Mouse (Mus musculus): Measurements from ENCODE around the gene Asb1.

The Asb1 gene

GRCm38 (mm10) chr1:91540271-91540826 lies at the start of gene Asb1:
TSS of gene Asb1 (plus strand) at chr1:91540544.
- peak; percentile 96 for DNase-seq (ENCODE audit: low read depth, low spot score)

DNA sequence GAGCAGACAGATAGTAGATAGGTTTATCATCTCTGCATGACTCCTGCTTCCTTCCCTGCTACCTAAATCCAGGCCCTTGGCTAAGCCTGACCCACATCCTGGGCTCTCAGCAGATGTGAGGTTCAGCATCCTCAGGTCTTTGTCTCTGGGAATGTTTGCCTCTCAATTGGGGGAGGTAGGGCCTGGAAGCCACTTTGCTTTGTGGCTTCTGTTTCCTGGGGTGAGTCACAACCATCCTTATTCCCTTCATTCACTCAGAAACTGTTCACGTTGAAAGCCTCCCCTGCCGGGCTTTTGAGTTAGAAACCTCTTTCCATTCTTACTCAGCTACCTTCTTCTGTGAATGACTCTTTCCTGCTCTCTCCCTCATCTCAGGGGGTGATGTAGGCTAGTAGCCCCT lies 47.6 kb upstream of the Asb1 start:
- no peak for DNase-seq (ENCODE audit: low read depth, low spot score)

DNA sequence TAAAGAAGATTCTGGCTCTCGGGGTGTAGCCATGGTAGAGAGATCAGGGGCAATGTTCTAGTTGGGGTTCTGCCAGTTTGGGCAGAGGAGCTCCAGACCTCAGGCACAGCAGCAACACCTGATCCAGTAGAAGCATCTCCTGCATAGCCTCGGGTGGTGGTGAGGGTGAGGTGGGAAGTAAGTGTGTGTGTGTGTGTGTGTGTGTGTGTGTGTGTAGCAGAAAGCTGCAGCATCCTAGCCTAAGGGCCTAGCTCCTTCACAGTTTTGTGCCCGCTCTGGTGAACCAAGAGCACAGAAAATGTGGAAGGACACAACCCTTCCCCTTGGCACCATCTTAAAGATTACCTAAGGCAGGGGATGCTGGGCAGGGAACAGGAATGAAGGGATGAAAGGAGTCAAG lies 46.4 kb upstream of the Asb1 start:
- no peak for DNase-seq (ENCODE audit: low read depth, low spot score)

DNA sequence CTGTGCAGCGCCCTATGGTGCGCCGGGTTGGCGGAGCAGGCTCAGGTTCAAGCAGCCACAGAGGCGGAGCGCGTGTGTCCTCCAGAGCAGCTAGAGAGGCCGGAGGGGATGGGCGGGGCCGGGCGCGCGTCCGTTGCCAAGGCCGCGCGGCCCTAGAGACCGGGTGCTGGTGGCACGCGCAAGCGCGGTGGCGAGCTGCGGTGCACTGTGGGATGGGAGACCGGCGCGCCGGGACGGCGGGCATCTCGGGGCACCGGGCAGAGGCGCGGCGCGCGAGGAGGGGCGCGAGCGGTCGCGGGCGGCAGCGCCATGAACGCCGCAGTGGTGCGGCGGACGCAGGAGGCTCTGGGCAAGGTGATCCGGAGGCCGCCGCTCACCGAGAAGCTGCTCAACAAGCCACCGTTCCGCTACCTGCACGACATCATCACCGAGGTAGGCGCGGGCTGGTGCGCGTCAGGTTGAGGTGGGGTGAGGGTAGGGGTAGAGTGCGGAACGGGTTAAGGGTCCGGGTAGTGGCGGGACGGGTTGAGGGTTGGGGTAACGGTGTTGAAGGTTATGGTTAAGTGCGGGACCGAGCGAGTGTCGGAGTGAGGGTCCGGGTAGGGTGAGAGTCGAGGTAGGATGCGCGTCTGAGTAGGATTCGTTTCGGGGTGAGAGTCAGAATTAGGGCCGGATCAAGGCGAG lies 45.7 kb upstream of the Asb1 start, which contains the start of gene Traf3ip1:
Gene Traf3ip1 (plus strand): TSS at position 191 of the 684 bp plus-strand sequence.
- DNase-seq (ENCODE audit: low read depth, low spot score) = peak; percentile 88

DNA sequence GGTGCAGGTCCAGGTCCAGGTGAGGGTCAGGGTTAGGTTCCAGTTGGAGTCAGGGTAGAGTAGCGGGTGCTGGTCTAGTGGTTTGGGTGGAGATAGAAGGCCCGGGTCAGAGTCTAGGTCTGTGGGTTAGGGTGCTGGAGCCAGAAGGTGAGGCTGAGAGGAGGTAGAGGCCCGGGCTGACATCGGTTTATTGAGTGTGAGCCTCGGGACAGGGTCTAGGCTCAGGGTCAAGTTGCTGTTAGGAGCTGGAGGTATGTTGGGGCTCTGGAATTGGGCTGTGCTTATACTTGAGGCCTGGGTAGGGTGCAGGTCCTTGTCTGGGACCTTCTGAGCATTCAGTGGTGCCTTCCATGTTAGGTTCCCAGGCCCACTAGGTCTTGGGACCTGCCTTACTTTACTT lies 45.0 kb upstream of the Asb1 start:
- DNase-seq (ENCODE audit: low read depth, low spot score) = no peak

- DNase-seq (ENCODE audit: low read depth, low spot score) = no peak
Observed at GRCm38 (mm10) chr1:91498579-91498978, 41.8 kb upstream of the Asb1 start.

GRCm38 (mm10) chr1:91504615-91505014 lies 35.7 kb upstream of the Asb1 start:
- no peak for DNase-seq (ENCODE audit: low read depth, low spot score)

- DNase-seq (ENCODE audit: low read depth, low spot score) = no peak
Observed at GRCm38 (mm10) chr1:91514916-91515315, 25.4 kb upstream of the Asb1 start.

GRCm38 (mm10) chr1:91515642-91516041 lies 24.7 kb upstream of the Asb1 start:
- DNase-seq (ENCODE audit: low read depth, low spot score) = no peak

DNA sequence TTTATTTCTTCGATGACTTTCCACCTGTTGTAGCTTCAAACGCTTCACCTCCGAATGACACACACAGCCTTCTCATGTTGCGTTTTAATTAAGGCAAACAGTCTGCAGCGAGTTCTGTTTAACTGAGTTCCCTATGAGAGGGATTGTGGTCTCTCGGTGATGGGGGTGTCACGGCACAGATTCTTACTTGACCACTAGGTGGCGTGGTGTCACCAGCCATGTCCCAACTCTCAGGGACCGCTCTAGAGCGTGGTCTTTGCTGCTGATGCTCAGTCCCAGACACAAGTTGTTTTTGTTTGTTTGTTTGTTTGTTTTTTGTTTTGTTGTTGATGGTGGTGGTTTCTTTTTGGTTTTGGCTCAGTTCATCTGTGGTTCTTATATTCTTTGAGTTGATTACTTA lies 16.6 kb upstream of the Asb1 start:
- DNase-seq (ENCODE audit: low read depth, low spot score) = peak; percentile 70

DNA sequence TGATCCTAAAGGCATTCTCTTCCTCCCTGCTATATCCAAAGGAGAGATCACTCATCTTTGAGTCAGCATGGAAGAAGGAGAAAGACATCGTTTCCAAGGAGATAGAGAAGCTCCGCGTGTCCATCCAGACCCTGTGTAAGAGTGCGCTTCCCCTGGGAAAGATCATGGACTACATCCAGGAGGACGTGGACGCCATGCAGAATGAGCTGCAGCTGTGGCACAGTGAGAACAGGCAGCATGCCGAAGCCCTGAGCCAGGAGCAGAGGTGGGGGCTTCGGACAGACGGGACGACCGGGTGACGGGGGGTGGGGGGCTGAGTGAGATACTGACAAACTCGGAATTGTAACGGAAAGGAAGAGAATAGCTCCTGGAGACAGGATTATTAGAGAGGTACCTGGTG lies 14.5 kb upstream of the Asb1 start:
- DNase-seq (ENCODE audit: low read depth, low spot score) = no peak

DNA sequence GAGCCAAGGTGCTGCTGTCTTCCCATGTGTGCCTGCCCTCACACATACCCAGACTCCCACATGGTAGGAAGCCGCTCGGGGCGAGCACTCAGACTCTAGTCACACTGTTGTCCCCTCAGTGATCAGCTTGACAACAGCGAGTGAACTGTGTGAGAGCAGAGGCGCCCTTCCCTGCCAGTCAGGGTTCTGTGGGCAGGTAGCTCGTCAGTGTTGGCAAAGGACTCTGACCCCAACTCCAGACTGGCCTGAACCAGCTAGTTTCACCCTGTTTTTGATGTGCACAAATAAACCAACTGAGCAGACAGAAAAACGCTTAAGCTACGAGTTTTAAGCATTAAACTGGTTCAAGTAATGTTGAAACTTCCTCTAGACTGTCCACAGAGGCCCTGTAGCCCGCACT lies 10.2 kb upstream of the Asb1 start:
- DNase-seq (ENCODE audit: low read depth, low spot score) = no peak

- no peak for DNase-seq (ENCODE audit: low read depth, low spot score)
Observed at GRCm38 (mm10) chr1:91532243-91532642, 8.1 kb upstream of the Asb1 start.

DNA sequence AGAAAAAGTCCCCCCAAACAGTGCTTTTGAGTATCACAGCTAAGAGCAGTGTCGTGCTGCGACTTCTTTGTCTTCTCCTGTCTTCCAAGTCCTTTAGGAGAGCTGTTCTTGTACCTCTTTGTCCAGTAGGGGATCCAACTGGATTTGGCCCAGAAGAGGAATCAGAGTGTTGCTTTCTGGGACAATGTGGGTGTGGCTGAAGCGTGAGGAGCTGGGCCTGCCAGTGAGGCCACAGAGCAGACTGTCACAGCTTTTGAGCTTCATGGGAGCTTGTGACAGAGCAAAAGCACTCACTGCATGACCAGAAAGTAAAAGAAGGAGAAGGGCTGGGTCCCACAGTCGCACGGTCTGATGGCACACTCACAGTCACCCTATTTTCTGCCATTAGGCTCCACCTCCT lies 7.5 kb upstream of the Asb1 start:
- DNase-seq (ENCODE audit: low read depth, low spot score) = no peak

GRCm38 (mm10) chr1:91533483-91533882 lies 6.9 kb upstream of the Asb1 start:
- no peak for DNase-seq (ENCODE audit: low read depth, low spot score)

DNA sequence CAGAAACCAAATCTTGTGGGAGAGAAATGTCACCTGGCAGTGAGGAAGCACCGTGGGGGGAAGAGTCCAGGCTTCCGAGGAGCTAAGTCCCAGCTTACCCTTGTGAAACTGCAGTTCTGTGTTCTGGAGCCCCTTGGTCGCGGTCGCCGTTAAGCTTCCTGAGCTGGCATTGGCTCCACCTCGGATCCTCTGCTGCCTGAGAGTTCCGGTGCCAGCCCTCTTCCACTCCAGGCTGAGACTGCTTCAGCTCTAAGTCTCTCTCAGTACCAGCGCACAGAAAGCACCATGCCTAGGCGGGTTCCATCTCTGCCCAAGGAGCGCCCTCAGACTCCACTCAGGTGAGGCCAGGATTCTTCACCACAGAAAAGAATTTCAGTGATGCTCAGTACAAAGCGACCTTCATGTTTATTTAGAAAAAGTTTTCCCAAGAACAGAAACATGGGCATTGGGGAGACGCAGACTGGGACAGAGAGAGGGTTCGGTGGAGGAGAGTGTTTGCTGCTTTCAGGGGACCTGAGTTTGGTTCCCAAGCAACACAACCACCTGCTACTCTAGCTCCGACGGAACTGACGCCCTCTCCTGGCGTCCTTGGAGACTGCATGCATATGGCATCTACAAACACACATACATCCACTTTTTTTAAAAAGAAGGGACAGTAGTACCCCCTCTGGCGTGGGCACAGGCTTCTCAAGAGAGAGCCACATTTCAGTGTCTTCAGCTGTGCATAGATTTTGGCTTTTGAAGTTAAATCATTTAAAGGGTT lies 6.2 kb upstream of the Asb1 start:
- DNase-seq (ENCODE audit: low read depth, low spot score) = no peak

DNA sequence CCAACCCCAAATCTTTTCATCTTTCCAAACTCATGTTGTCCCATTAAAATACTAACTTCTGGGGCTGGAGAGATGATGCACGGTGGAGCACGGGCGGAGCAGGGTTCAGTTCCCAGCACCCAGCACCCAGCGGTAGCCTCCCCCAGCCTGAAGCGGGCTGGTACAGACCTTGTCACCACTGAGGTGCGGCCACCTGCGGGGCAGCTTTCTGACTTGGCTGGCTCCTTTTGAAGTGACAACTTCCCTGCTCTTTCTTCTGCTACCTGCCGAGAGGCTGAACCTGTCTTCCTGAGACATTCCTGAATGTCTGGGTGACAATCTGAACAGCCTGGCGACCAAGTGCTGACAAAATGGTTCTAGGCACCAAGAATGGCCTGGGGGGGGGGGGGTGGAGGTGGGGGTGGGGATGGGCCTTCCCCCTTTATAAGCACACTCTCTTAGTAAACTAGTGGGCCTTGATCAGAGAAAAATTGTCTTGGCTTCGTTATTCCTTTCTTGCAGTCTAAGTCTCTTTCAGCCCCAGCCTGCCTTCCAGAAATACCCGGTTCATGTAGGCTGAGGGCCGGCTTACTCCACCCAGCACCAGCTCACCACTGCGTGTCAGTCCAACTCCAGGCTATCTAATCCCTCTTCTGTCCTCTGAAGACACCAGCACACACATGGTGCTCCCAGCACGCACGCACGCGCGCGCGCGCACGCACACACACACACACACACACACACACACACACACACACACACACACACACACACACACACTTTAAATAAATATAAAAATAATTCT lies 2.4 kb upstream of the Asb1 start:
- DNase-seq (ENCODE audit: low read depth, low spot score) = no peak

- no peak for DNase-seq (ENCODE audit: low read depth, low spot score)
Observed at GRCm38 (mm10) chr1:91538570-91538929, 1.8 kb upstream of the Asb1 start.

DNA sequence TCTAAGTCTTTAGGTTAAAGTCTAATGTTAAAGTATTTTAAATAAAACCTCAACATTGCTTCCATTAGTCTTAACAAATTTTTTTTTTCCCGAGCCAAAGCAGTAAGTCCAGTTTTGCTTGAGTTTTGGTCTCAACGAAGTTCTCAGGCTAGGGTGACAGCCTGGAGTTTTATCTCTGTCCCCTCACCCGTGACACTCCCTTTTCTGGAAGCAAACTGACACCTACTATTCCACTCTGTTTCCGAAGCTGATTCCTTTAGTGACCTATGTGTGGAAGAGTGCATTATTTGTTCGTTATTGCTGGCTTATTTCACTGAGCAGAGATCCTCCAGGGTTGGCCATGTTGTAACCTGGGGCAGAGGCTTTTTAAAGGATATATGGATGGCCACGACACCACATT lies 1.1 kb upstream of the Asb1 start:
- DNase-seq (ENCODE audit: low read depth, low spot score) = no peak

DNA sequence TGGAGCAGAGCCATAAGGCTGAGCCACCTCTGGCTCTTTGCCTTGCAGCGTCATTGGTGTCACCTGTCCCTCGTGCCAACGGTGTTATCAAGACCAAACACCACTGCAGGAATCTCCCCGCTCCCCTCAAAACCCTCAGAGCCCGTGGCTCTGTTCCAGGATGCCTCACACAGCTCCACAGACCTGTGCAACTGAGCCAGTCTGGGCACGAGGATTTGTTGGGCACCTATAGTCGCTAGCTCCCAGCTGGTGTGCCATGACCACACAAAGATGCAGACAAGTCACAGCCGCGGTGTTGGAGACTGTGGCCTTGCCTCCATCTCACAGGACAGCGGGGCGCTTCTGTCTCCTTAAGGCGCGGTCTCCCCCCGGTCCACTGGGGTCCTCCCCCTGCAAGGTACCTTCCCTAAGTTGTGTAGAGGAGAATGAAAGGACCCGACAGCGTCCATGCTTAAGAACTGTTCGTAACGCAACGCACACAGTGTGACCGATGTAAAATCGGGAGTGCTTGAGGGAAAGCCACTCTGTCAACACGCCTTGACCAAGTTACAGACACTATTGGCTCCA lies 557 bp upstream of the Asb1 start:
- DNase-seq (ENCODE audit: low read depth, low spot score) = no peak

GRCm38 (mm10) chr1:91541042-91541592 lies 773 bp downstream of the Asb1 start:
- no peak for DNase-seq (ENCODE audit: low read depth, low spot score)

GRCm38 (mm10) chr1:91543974-91544373 lies 3.6 kb downstream of the Asb1 start:
- DNase-seq (ENCODE audit: low read depth, low spot score) = no peak
